Mouse (Mus musculus) 3T3-L1 (cell line): ENCODE measurements around the gene Ppp4c.
"Not testable (repeated sequence)": the region's sequence is repeated elsewhere in the genome, so short reads cannot be mapped to it uniquely, and the experiment has no call there.

ENCODE experiments used
- DNase-seq: peaks from one replicate; pipeline ENCODE4 v3.0.0-alpha.2; 2015; ENCODE audit warnings: low read depth, low spot score

The Ppp4c gene

GRCm38 (mm10) chr7:126781661-126782370 is 10.5 kb downstream of the Ppp4c start:
- DNase-seq: no peak

- DNase-seq: no peak
These were observed 11.2 kb downstream of the Ppp4c start, which contains the start of gene Tbx6 for GRCm38 (mm10) chr7:126780971-126781635. Gene Tbx6, plus strand, starts transcription at chr7:126781483.

- peak; percentile 64 for DNase-seq
These were observed 12.0 kb downstream of the Ppp4c start for GRCm38 (mm10) chr7:126779983-126780970.

GRCm38 (mm10) chr7:126779101-126779500 is 13.2 kb downstream of the Ppp4c start:
- DNase-seq: not testable (repeated sequence)

- DNase-seq: no peak
These were observed 14.1 kb downstream of the Ppp4c start for GRCm38 (mm10) chr7:126778147-126778546.

- DNase-seq: no peak
These were observed 14.8 kb downstream of the Ppp4c start for GRCm38 (mm10) chr7:126777476-126777875.

- DNase-seq: peak; percentile 84
These were observed 15.7 kb downstream of the Ppp4c start, which contains the start of gene Ypel3 for GRCm38 (mm10) chr7:126776598-126777057. Gene Ypel3, plus strand, starts transcription at chr7:126776955.

- DNase-seq: no peak
These were observed 16.4 kb downstream of the Ppp4c start for GRCm38 (mm10) chr7:126775978-126776234.

- DNase-seq: no peak
These were observed 16.9 kb downstream of the Ppp4c start for GRCm38 (mm10) chr7:126775185-126775977.

- no peak for DNase-seq
These were observed 17.8 kb downstream of the Ppp4c start for GRCm38 (mm10) chr7:126774463-126774862.

GRCm38 (mm10) chr7:126773351-126773750 is 18.9 kb downstream of the Ppp4c start:
- no peak for DNase-seq

GRCm38 (mm10) chr7:126770784-126771183 is 21.5 kb downstream of the Ppp4c start:
- DNase-seq: no peak

- no peak for DNase-seq
These were observed 25.3 kb downstream of the Ppp4c start for GRCm38 (mm10) chr7:126767001-126767400.

GRCm38 (mm10) chr7:126766201-126766600 is 26.1 kb downstream of the Ppp4c start, which contains the start of gene Gdpd3:
Gene Gdpd3, plus strand, starts transcription at chr7:126766334.
- DNase-seq: no peak

- no peak for DNase-seq
These were observed 26.8 kb downstream of the Ppp4c start for GRCm38 (mm10) chr7:126765540-126765939.

- no peak for DNase-seq
These were observed 29.8 kb downstream of the Ppp4c start for GRCm38 (mm10) chr7:126762471-126763008.

- no peak for DNase-seq
These were observed 30.7 kb downstream of the Ppp4c start for GRCm38 (mm10) chr7:126761529-126762067.

- DNase-seq: no peak
These were observed 31.3 kb downstream of the Ppp4c start for GRCm38 (mm10) chr7:126760956-126761355.

GRCm38 (mm10) chr7:126760391-126760802 is 31.9 kb downstream of the Ppp4c start:
- DNase-seq: peak; percentile 85

GRCm38 (mm10) chr7:126759672-126760390 is 32.5 kb downstream of the Ppp4c start:
- no peak for DNase-seq
